Mouse (Mus musculus) E14TG2a.4 (cell line): ENCODE measurements around the gene Flt1.

ENCODE experiments used
- H3K27me3 ChIP-seq: 2 replicates; pipeline ENCODE4 v1.6.1; 2014; ENCODE audit warnings: low read length, control low read depth; ENCODE audit not compliant: insufficient read depth
- H3K36me3 ChIP-seq: 2 replicates; pipeline ENCODE4 v1.6.1; 2014; ENCODE audit warnings: low read length, control low read depth; ENCODE audit not compliant: insufficient read depth
- H3K4me1 ChIP-seq: replicated peaks from 2 replicates; pipeline ENCODE4 v1.6.1; 2014; ENCODE audit warnings: low read depth, low read length, control low read depth
- H3K4me3 ChIP-seq: replicated peaks from 2 replicates; pipeline ENCODE4 v1.5.1; 2014; ENCODE audit warnings: mild to moderate bottlenecking, low read length
- H3K9me3 ChIP-seq: 2 replicates; pipeline ENCODE4 v1.6.1; 2014; ENCODE audit warnings: low read length, control low read depth
- CTCF ChIP-seq: conservative IDR thresholded peaks from 2 replicates; pipeline ENCODE4 v1.5.1; 2014; ENCODE audit warnings: low read length
- NANOG ChIP-seq: IDR thresholded peaks from 2 replicates; pipeline ENCODE4 v1.6.1; 2014; ENCODE audit warnings: borderline replicate concordance, low read length, mixed read lengths
- POU5F1 ChIP-seq: IDR thresholded peaks from 2 replicates; pipeline ENCODE4 v1.6.1; 2014; ENCODE audit warnings: low read length, borderline replicate concordance

The Flt1 gene

DNA sequence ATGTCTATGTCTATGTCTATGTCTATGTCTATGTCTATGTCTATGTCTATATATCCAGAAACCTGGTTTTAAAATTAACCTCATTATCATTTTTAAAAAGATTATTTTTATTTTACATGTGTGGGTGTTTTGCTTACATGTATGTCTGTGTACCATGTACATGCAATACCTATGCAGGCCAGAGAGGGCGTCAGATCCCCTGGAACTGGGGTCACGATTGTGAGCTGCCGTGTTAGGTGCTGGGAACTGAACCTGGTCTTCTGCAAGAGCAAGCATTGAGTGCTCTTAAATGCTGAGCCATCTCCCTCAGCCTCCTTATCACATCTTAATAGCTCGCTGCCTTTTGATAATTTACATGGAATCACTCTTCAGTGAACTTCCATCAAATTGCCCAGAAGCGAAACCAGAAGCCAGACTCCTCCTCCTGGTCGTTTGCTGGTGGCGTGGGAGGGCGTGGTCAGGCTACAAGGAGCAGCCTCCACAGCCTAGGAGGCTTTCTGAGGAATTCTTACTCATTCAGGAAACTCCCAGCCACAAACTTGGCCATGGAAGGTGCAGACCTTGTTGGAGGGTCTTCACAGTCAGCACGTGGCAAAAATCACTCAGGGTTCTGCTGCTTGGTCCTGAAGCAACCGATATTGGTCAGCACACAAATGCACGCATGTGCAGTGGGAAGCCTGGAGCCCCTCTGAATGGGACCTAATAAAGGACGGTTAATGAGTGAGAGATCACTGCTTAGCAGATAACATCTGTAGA, 32.2 kb upstream of the Flt1 start:
- peaks cover 18% of the 10 kb centered on the region for H3K27me3 ChIP-seq
- no peak overlapping the region; the same call in 1 of the 2 replicates for H3K4me3 ChIP-seq
- TF ChIP-seq POU5F1 (no peak), CTCF (peak; percentile 52), NANOG (no peak)
- H3K36me3 ChIP-seq, result no peaks in the 10 kb centered on the region
- H3K9me3 ChIP-seq, result peaks cover 21% of the 10 kb centered on the region
- H3K4me1 ChIP-seq, result peaks cover 57% of the 10 kb centered on the region

DNA sequence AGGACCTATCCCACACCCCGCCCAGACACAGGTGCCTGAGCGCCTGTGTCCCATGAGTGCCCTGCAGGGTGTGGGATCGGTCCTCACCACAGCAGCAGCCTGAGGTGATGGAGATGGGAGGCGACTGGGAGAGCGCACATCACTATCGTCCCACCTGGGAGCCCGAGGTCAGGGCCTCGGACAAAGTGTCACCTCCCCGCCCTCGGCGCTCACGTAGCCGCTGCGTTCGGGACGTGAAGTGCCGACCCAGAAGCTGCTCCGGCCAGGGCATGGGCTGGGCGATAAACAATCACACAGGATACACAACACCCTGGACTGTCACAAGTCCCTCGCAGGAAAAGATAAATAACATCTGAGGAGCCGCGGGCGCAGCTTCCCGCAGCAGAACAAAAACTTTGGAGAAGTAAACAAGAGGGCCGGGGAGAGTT, 27.1 kb upstream of the Flt1 start:
- Histone ChIP-seq H3K4me3 (peak overlapping the region; percentile 64), H3K4me1 (peaks cover 53% of the 10 kb centered on the region), H3K27me3 (peaks cover 51% of the 10 kb centered on the region), H3K36me3 (no peaks in the 10 kb centered on the region), H3K9me3 (peaks cover 21% of the 10 kb centered on the region)
- no peak for TF ChIP-seq POU5F1
- TF ChIP-seq NANOG, result no peak

DNA sequence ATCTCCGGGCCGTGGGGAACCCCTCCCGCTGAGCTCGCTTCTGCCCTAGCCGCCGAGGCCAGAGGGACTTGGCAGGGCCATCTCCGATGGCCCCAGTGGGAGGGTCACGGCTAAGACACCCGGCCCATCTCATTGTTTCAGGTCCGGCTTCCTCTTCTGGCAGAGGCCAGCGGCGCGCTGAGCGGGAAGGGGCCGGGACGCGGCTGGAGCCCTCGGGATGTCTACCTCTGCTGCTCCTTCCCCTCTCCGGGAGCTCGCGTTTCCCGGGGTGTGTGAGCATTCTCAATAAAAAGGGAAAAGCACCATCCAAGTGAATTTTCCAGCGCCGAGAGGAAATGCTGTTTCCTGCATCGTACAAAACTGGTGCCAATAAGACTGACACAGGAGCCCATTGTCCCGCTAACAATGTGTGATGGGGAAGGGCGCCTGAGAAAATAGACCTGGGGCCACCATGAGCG, 25.9 kb upstream of the Flt1 start:
- TF ChIP-seq CTCF (no peak), POU5F1 (no peak), NANOG (no peak)
- H3K4me1 ChIP-seq, result peaks cover 57% of the 10 kb centered on the region
- peaks cover 56% of the 10 kb centered on the region for H3K27me3 ChIP-seq
- H3K4me3 ChIP-seq, result peak overlapping the region; percentile 75
- H3K9me3 ChIP-seq, result peaks cover 21% of the 10 kb centered on the region
- H3K36me3 ChIP-seq, result no peaks in the 10 kb centered on the region

DNA sequence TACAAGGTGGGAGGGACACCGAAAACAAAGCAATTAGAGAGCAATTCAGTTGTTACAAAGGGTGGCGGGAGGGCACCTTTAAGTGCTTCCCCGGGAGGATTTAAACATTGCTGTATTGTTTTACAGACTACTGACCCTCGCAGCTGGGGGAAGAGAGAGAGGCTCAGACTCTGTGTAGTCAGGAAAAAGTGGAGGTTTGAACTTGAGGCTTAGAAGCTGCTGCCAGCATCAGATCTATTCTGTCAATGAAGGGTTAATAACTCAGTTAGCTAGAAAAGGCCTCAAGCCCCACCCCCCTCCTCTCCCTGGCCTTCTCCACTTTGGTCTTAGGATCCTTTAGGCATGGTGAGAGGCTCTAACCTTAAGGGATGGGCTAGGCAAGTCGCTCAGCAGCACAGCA, 24.2 kb upstream of the Flt1 start:
- Histone ChIP-seq H3K4me3 (no peak overlapping the region), H3K4me1 (peaks cover 71% of the 10 kb centered on the region), H3K27me3 (peaks cover 64% of the 10 kb centered on the region), H3K36me3 (no peaks in the 10 kb centered on the region), H3K9me3 (peaks cover 12% of the 10 kb centered on the region)
- TF ChIP-seq NANOG, result peak; percentile 80
- no peak for TF ChIP-seq POU5F1

DNA sequence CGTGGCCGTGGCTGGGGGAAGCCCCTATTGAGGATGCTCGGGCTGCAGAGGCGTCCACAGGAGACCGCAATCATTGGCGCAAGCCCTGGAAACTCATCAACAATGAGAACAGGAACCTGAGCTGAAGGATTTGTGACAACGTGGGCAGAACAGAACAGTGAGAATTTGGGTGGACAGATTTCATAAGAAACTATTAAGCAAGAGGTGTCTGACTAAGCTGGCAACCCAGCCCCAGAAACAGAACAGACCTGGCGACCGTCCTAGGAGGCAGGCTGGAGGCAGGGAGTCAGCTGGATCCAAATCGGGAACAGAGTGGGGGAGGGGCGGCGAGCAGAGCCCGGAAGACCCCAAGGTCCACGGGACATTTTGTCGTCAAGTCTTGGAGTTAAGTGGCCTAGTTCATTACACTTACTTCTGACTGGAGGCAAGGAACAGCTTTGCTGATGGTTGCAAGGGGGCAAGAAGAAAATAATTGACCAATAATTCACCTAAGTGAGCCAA, 22.3 kb upstream of the Flt1 start:
- no peak for TF ChIP-seq POU5F1
- TF ChIP-seq NANOG, result no peak
- no peak for TF ChIP-seq CTCF
- Histone ChIP-seq H3K4me3 (peak overlapping the region; percentile 51), H3K36me3 (no peaks in the 10 kb centered on the region), H3K9me3 (no peaks in the 10 kb centered on the region), H3K4me1 (peaks cover 86% of the 10 kb centered on the region), H3K27me3 (peaks cover 53% of the 10 kb centered on the region)

DNA sequence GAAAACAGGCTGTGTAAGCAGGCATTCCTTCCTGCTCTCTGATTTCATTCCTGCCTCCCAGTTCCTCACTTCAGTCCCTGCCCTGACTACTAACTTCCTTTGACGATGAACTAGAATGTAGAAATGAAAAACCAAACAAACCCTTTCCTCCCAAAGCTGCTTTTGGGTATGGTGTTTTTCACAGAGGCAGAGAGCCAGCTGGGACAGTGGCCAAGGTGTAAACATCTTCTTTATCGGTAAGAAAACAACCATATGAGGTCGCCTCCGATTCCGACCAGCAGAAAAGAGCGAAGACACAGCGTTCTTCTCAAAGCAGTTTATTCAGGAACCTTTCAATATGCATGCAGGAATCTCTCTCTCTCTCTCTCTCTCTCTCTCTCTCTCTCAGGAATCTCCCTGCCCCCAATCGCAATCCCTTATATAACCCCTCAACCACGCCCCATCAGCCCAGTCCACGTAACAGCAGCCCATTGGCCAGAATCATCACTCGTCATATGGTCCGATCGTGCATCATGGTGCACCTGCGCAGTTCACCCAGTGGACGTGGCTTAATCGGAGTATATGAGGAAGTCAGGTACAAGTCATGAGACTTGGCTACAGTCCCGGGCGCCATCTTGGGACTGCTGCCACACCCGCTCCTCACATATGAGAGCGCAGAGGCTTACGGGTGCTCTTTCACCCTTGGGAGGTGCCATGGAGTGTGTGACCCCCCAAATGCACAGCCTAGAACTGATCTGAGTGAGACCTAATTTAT, 19.3 kb upstream of the Flt1 start:
- Histone ChIP-seq H3K27me3 (peaks cover 32% of the 10 kb centered on the region), H3K4me3 (peak overlapping the region; percentile 35; the same call in 1 of the 2 replicates), H3K36me3 (no peaks in the 10 kb centered on the region), H3K9me3 (no peaks in the 10 kb centered on the region), H3K4me1 (peaks cover 69% of the 10 kb centered on the region)
- TF ChIP-seq CTCF (no peak), POU5F1 (no peak), NANOG (no peak)

DNA sequence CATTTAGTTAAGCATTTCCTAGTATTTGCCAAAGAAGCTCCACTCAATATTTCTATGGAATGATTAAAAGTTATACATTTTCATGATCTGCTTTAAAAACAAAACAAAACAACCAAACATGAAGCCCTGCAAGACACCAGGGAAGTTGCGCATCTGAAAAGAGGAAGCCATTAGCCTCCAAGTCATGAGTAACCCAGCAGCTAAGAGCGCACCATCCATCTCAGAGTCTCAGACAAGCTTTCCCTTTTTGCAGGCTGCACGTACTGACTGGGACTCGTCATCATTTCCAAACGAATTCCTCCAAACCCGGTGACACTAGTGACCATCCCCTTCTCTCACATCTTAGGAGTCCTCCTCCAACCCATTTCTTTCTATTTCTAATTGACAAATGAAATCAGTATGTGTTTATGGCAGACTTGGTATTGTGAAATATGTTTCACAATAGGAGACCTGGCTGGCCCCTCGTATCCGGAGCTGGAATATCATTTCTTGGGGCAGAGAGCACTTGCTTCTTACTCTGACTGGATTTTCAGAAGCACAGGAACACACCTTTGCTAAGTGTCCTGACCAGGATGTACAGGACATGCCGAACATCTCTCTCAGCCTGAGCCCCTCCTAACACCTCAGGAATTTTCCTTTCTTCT, 16.8 kb upstream of the Flt1 start:
- H3K9me3 ChIP-seq, result no peaks in the 10 kb centered on the region
- H3K4me3 ChIP-seq, result no peak overlapping the region
- TF ChIP-seq CTCF (no peak), NANOG (no peak), POU5F1 (no peak)
- H3K4me1 ChIP-seq, result peaks cover 44% of the 10 kb centered on the region
- peaks cover 17% of the 10 kb centered on the region for H3K27me3 ChIP-seq
- H3K36me3 ChIP-seq, result no peaks in the 10 kb centered on the region

DNA sequence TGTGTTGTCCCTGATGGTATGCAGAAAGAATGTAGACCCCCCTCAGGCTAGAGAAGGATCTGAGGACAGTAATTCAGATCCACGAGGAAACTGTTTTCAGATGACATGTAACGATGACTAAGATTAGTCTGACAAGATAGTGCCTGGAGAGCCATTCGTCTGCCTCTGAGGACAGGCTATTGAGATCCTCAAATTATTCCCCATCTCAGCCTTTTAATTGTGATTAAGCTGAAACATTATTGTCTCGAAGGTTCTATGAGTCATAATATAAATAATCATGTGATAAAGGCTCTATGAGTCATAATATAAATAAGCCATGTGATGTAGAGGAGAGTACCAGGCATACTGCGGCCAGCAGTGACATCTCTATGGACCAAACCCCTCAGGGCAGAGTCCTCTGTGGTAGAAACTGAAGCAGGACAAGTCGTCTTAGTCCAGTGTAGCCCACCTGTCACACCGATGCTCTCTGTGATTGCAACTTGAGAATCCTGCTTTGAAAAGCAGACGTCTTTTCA, 11.0 kb upstream of the Flt1 start:
- no peaks in the 10 kb centered on the region for H3K36me3 ChIP-seq

More for the DNA sequence above, 11.0 kb upstream of the Flt1 start:
- TF ChIP-seq NANOG (no peak), CTCF (no peak), POU5F1 (no peak)
- Histone ChIP-seq H3K9me3 (no peaks in the 10 kb centered on the region), H3K27me3 (peaks cover 9% of the 10 kb centered on the region; the same call in 1 of the 2 replicates), H3K4me3 (no peak overlapping the region), H3K4me1 (peaks cover 8% of the 10 kb centered on the region)
